Mouse (Mus musculus) embryo, embryonic 10 days (tissue): ENCODE measurements around the gene Sf3a2.

Source experiments
- DNase-seq: peaks from one replicate; pipeline ENCODE4 v3.0.0-alpha.2; 2015; ENCODE audit warnings: low spot score

The Sf3a2 gene

GRCm38 (mm10) chr10:80798150-80799006 is at the start of gene Sf3a2, which contains the start of gene Plekhj1:
Sf3a2 (plus strand) TSS chr10:80798198.
Plekhj1 (minus strand) TSS chr10:80798626.
- DNase-seq: peak; percentile 99

- peak; percentile 86 for DNase-seq
Measured at GRCm38 (mm10) chr10:80748609-80749008, 49.4 kb upstream of the Sf3a2 start.

GRCm38 (mm10) chr10:80751188-80751832 is 46.7 kb upstream of the Sf3a2 start:
- DNase-seq: peak; percentile 24

- peak; percentile 83 for DNase-seq
Measured at GRCm38 (mm10) chr10:80752079-80752625, 45.8 kb upstream of the Sf3a2 start.

- peak; percentile 99 for DNase-seq
Measured at GRCm38 (mm10) chr10:80754594-80755290, 43.3 kb upstream of the Sf3a2 start, which contains the start of gene Dot1l. Dot1l (plus strand) TSS chr10:80755206.

- DNase-seq: no peak
Measured at GRCm38 (mm10) chr10:80755291-80756015, 42.5 kb upstream of the Sf3a2 start.

GRCm38 (mm10) chr10:80756099-80756498 is 41.9 kb upstream of the Sf3a2 start:
- peak; percentile 17 for DNase-seq

GRCm38 (mm10) chr10:80756509-80756908 is 41.5 kb upstream of the Sf3a2 start:
- DNase-seq: no peak

GRCm38 (mm10) chr10:80756967-80757366 is 41.0 kb upstream of the Sf3a2 start:
- DNase-seq: no peak

GRCm38 (mm10) chr10:80757717-80758116 is 40.3 kb upstream of the Sf3a2 start:
- peak; percentile 75 for DNase-seq

GRCm38 (mm10) chr10:80758651-80759050 is 39.3 kb upstream of the Sf3a2 start:
- DNase-seq: no peak

GRCm38 (mm10) chr10:80760596-80761524 is 37.1 kb upstream of the Sf3a2 start:
- no peak for DNase-seq

GRCm38 (mm10) chr10:80761821-80762220 is 36.2 kb upstream of the Sf3a2 start:
- no peak for DNase-seq

- DNase-seq: no peak
Measured at GRCm38 (mm10) chr10:80763502-80763901, 34.5 kb upstream of the Sf3a2 start.

- no peak for DNase-seq
Measured at GRCm38 (mm10) chr10:80765746-80766145, 32.3 kb upstream of the Sf3a2 start.

GRCm38 (mm10) chr10:80766161-80766815 is 31.7 kb upstream of the Sf3a2 start:
- DNase-seq: peak; percentile 11

GRCm38 (mm10) chr10:80768365-80768764 is 29.6 kb upstream of the Sf3a2 start:
- no peak for DNase-seq

GRCm38 (mm10) chr10:80773816-80774215 is 24.2 kb upstream of the Sf3a2 start:
- DNase-seq: no peak

GRCm38 (mm10) chr10:80774549-80774948 is 23.4 kb upstream of the Sf3a2 start:
- DNase-seq: peak; percentile 80

GRCm38 (mm10) chr10:80774981-80775380 is 23.0 kb upstream of the Sf3a2 start:
- DNase-seq: no peak
